Mouse (Mus musculus): ENCODE measurements around the gene Vps26a.

DNA sequence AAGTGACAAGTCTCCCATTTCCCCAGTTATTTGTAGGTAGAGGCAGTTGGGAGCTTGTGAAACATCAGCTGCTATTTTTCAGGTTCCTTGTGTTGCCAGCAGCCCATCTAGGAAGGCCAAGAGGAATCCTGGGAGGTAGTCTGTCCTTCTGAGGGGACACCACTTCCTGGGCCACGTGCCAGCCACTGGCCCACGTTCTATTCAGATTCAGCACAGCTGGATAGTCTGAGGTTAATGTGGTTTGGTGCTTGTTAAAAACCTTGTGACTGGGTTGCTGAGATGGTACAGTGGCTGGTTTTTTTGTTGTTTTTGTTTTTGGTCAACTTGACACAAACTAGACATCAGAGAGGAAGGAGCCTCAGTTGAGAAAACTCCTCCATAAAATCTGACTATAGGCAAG lies 46.2 kb upstream of the Vps26a start:
- TF ChIP-seq POLR2A (IDR thresholded peaks at IDR 0.05; ENCODE audit: low read depth, low read length), result no peak
- TF ChIP-seq CTCF (IDR thresholded peaks at IDR 0.05; ENCODE audit: borderline replicate concordance, insufficient read depth, low read length), result no peak
